In genomic region chr5:77372778-77373177, GRCm38 (mm10) we compare ENCODE assay signal across 8 mouse cellular contexts. TPM values are rescaled to one million over a fixed set of nuclear protein-coding genes. Genes with fewer than 3 reads are reported as not detected.
DNase-seq lines count a peak whose midpoint lies in the region; ATAC-seq and TF ChIP-seq lines count a peak whose summit lies in the region.

No protein-coding gene starts in this region.

- H3K27me3 ChIP-seq in heart, embryonic 16.5 days (ENCODE audit: control insufficient read depth, insufficient read depth, low read length), result no peaks in the 10 kb centered on the region
- H3K27me3 ChIP-seq in heart, embryonic 10.5 days (ENCODE audit: insufficient read depth, poor library complexity, severe bottlenecking), result peaks cover 3% of the 10 kb centered on the region; the same call in 1 of the 2 replicates
- no peaks in the 10 kb centered on the region for H3K27me3 ChIP-seq in hindbrain, embryonic 13.5 days

- TF ChIP-seq CTCF in embryonic fibroblast, embryonic 13.5 days (IDR thresholded peaks at IDR 0.05; ENCODE audit: borderline replicate concordance, insufficient read depth, low read length), result no peak

- no peak overlapping the region for H3K9ac ChIP-seq in heart, embryonic 16.5 days (ENCODE audit: low read length)
- no peak overlapping the region for H3K9ac ChIP-seq in hindbrain, embryonic 13.5 days

- TF ChIP-seq POLR2A in embryonic fibroblast, embryonic 13.5 days (IDR thresholded peaks at IDR 0.05; ENCODE audit: low read depth, low read length), result no peak

- no peaks in the 10 kb centered on the region for H3K36me3 ChIP-seq in heart, embryonic 16.5 days (ENCODE audit: control insufficient read depth, insufficient read depth)
- H3K36me3 ChIP-seq in heart, embryonic 10.5 days, result no peaks in the 10 kb centered on the region
- H3K36me3 ChIP-seq in hindbrain, embryonic 13.5 days, result no peaks in the 10 kb centered on the region

- H3K27ac ChIP-seq in heart, embryonic 16.5 days (ENCODE audit: low read length), result peak overlapping the region; percentile 43; the same call in 1 of the 2 replicates
- no peak overlapping the region for H3K27ac ChIP-seq in heart, embryonic 10.5 days
- peak overlapping the region; percentile 65; the same call in 1 of the 2 replicates for H3K27ac ChIP-seq in embryonic fibroblast, embryonic 13.5 days (ENCODE audit: insufficient read depth, low read length)
- no peak overlapping the region for H3K27ac ChIP-seq in hindbrain, embryonic 13.5 days

- H3K9me3 ChIP-seq in heart, embryonic 16.5 days (replicated peaks; ENCODE audit: control insufficient read depth, low read length), result no peaks in the 10 kb centered on the region
- H3K9me3 ChIP-seq in heart, embryonic 10.5 days, result no peaks in the 10 kb centered on the region
- no peaks in the 10 kb centered on the region for H3K9me3 ChIP-seq in hindbrain, embryonic 13.5 days

- H3K4me2 ChIP-seq in heart, embryonic 16.5 days (ENCODE audit: low read depth, low read length), result no peak overlapping the region
- H3K4me2 ChIP-seq in hindbrain, embryonic 13.5 days, result no peak overlapping the region

- no peak overlapping the region for H3K4me3 ChIP-seq in heart, embryonic 16.5 days (ENCODE audit: low read length)
- no peak overlapping the region for H3K4me3 ChIP-seq in heart, embryonic 10.5 days
- no peak overlapping the region for H3K4me3 ChIP-seq in embryonic fibroblast, embryonic 13.5 days (ENCODE audit: insufficient read depth, low read length)
- H3K4me3 ChIP-seq in hindbrain, embryonic 13.5 days, result no peak overlapping the region

- ATAC-seq in heart, embryonic 16.5 days (replicated peaks; ENCODE audit: extremely low read depth, insufficient read depth, low FRiP score), result peak; percentile 66
- ATAC-seq in hindbrain, embryonic 13.5 days (ENCODE audit: low FRiP score), result no peak

- 58% methylated on average over 6 of the region's 6 CpGs for WGBS in heart, embryonic 16.5 days
- 74% methylated on average over 6 of the region's 6 CpGs for WGBS in heart, embryonic 10.5 days
- 66% methylated on average over 6 of the region's 6 CpGs for WGBS in hindbrain, embryonic 13.5 days

- no peak for DNase-seq in heart, embryonic 10.5 days (ENCODE audit: low spot score)
- peak; percentile 77 for DNase-seq in ES-CJ7 (ENCODE audit: low read depth, low spot score)
- DNase-seq in naive thymus-derived CD4-positive, alpha-beta T cell, adult 2 months (ENCODE audit: low read depth), result peak; percentile 40
- DNase-seq in layer of hippocampus, postnatal 10 days (ENCODE audit: low spot score in 2 of 2), result no peak
- no peak for DNase-seq in cerebellum, postnatal 25 days

- peaks cover 10% of the 10 kb centered on the region for H3K4me1 ChIP-seq in heart, embryonic 16.5 days (ENCODE audit: control insufficient read depth, insufficient read depth, low read length)
- peaks cover 10% of the 10 kb centered on the region; the same call in 1 of the 2 replicates for H3K4me1 ChIP-seq in heart, embryonic 10.5 days
- H3K4me1 ChIP-seq in embryonic fibroblast, embryonic 13.5 days (ENCODE audit: control insufficient read depth, insufficient read depth, low read length), result peaks cover 27% of the 10 kb centered on the region
- 0 out of 2 replicates have a peak, but pooled peaks cover 3% of the 10 kb centered on the region for H3K4me1 ChIP-seq in hindbrain, embryonic 13.5 days (replicated peaks)

RNA-seq across cellular contexts. Expression of gene Igfbp7, which starts 35.1 kb away (rescaled TPM):
- 68.4 and 72.0 TPM in 2 replicates for polyA plus RNA-seq in heart, embryonic 16.5 days (2015; fragmentation: Nextera tagmentation; extraction: Ambion mirVana)
- polyA plus RNA-seq in heart, embryonic 10.5 days (2016; fragmentation: Nextera tagmentation; extraction: Ambion mirVana), result 16.6 and 25.7 TPM in 2 replicates
- polyA plus RNA-seq in embryonic fibroblast, embryonic 13.5 days (2011; ENCODE audit: insufficient read length, low read depth, missing spikeins), result 406 and 784 TPM in 2 replicates
- polyA plus RNA-seq in hindbrain, embryonic 13.5 days (2015; fragmentation: Nextera tagmentation; extraction: Ambion mirVana), result 54.4 and 59.4 TPM in 2 replicates
- 10 to 100 TPM; 52.5 to 60.3 TPM for total RNA-seq in layer of hippocampus, postnatal 10 days (2021)

Comparison
In these comparisons a context has a peak if more than half of its experiments do, and no peak if none do; other contexts are left out.
1. H3K27ac ChIP-seq: peak in heart, embryonic 16.5 days (single experiment) and embryonic fibroblast, embryonic 13.5 days (single experiment); none in heart, embryonic 10.5 days (single experiment) and hindbrain, embryonic 13.5 days (single experiment).
2. DNase-seq: peak in ES-CJ7 (single experiment) and naive thymus-derived CD4-positive, alpha-beta T cell, adult 2 months (single experiment); none in heart, embryonic 10.5 days (single experiment), layer of hippocampus, postnatal 10 days (0 of 2) and cerebellum, postnatal 25 days (0 of 2).